ENCODE assay signal across 8 mouse cellular contexts in genomic region chr15:102981379-102982288, GRCm38 (mm10). TPM values are rescaled to one million over a fixed set of nuclear protein-coding genes. Genes with fewer than 3 reads are reported as not detected.
A peak's percentile ranks its signal among the peaks of the same experiment; 100 is the strongest.
DNase-seq lines count a peak whose midpoint lies in the region; ATAC-seq and TF ChIP-seq lines count a peak whose summit lies in the region.

No protein-coding gene starts in this region.

- WGBS in kidney, adult 2 months: 2% methylated on average over 88 of the region's 88 CpGs
- WGBS in embryonic facial prominence, embryonic 11.5 days: under 1% methylated on average over 88 of the region's 88 CpGs
- under 1% methylated on average over 88 of the region's 88 CpGs for WGBS in midbrain, embryonic 12.5 days

- H3K27me3 ChIP-seq in kidney, adult 2 months (replicated peaks; ENCODE audit: control insufficient read depth, insufficient read depth, low read length): no peaks in the 10 kb centered on the region
- H3K27me3 ChIP-seq in embryonic facial prominence, embryonic 11.5 days (ENCODE audit: control insufficient read depth, insufficient read depth, low read length): peaks cover 96% of the 10 kb centered on the region
- H3K27me3 ChIP-seq in midbrain, embryonic 12.5 days: peaks cover 100% of the 10 kb centered on the region

- peak; percentile 72 for DNase-seq in kidney, adult 2 months
- DNase-seq in kidney, adult 11 months: no peak
- peak; percentile 76 for DNase-seq in embryonic facial prominence, embryonic 11.5 days (ENCODE audit: low spot score)
- peak; percentile 88 for DNase-seq in hindlimb bud, embryonic 11.5 days (ENCODE audit: extremely low spot score, low read depth, low spot score)
- DNase-seq in frontal cortex, postnatal 25 days (ENCODE audit: low spot score in 2 of 2): no peak
- no peak for DNase-seq in cerebellum, postnatal 25 days
- DNase-seq in ovary, adult 18-20 months (ENCODE audit: low spot score): no peak

- no peak for TF ChIP-seq CTCF in kidney, adult 2 months (conservative IDR thresholded peaks at IDR 0.05; ENCODE audit: insufficient read depth, insufficient read length, low read depth, low read length)

- H3K4me2 ChIP-seq in embryonic facial prominence, embryonic 11.5 days (ENCODE audit: low read depth, low read length): peak overlapping the region; percentile 17
- H3K4me2 ChIP-seq in midbrain, embryonic 12.5 days (replicated peaks): peak overlapping the region; percentile 46

- peak overlapping the region; percentile 66 for H3K27ac ChIP-seq in kidney, adult 2 months (ENCODE audit: insufficient read depth, low read depth, low read length)
- no peak overlapping the region for H3K27ac ChIP-seq in embryonic facial prominence, embryonic 11.5 days (replicated peaks; ENCODE audit: low read depth, low read length)
- no peak overlapping the region for H3K27ac ChIP-seq in midbrain, embryonic 12.5 days (replicated peaks)

- no peaks in the 10 kb centered on the region for H3K9me3 ChIP-seq in embryonic facial prominence, embryonic 11.5 days (replicated peaks; ENCODE audit: control insufficient read depth, low read length)
- H3K9me3 ChIP-seq in midbrain, embryonic 12.5 days: no peaks in the 10 kb centered on the region

- no peak for ATAC-seq in embryonic facial prominence, embryonic 11.5 days (replicated peaks; ENCODE audit: insufficient number of reproducible peaks, low FRiP score, low TSS enrichment, low read depth)
- ATAC-seq in midbrain, embryonic 12.5 days (ENCODE audit: low FRiP score, low read depth): no peak

- H3K36me3 ChIP-seq in kidney, adult 2 months (ENCODE audit: control insufficient read depth, insufficient read depth, low read length): no peaks in the 10 kb centered on the region
- H3K36me3 ChIP-seq in embryonic facial prominence, embryonic 11.5 days (replicated peaks; ENCODE audit: control insufficient read depth, insufficient read depth, low read depth, low read length): no peaks in the 10 kb centered on the region
- no peaks in the 10 kb centered on the region for H3K36me3 ChIP-seq in midbrain, embryonic 12.5 days

- no peak overlapping the region for H3K9ac ChIP-seq in embryonic facial prominence, embryonic 11.5 days (replicated peaks; ENCODE audit: low read length)
- no peak overlapping the region for H3K9ac ChIP-seq in midbrain, embryonic 12.5 days (replicated peaks)

- TF ChIP-seq POLR2A in kidney, adult 2 months (IDR thresholded peaks at IDR 0.05; ENCODE audit: low read depth, low read length): no peak

- peaks cover 11% of the 10 kb centered on the region for H3K4me1 ChIP-seq in kidney, adult 2 months (ENCODE audit: control insufficient read depth, insufficient read depth, low read length)
- peaks cover 6% of the 10 kb centered on the region for H3K4me1 ChIP-seq in embryonic facial prominence, embryonic 11.5 days (ENCODE audit: control insufficient read depth, insufficient read depth, low read length)
- peaks cover 8% of the 10 kb centered on the region for H3K4me1 ChIP-seq in midbrain, embryonic 12.5 days

- H3K4me3 ChIP-seq in kidney, adult 2 months (ENCODE audit: insufficient read depth, low read depth, low read length): peak overlapping the region; percentile 84
- peak overlapping the region; percentile 16; the same call in 1 of the 2 replicates for H3K4me3 ChIP-seq in embryonic facial prominence, embryonic 11.5 days (ENCODE audit: low read depth, low read length)
- peak overlapping the region; percentile 31 for H3K4me3 ChIP-seq in midbrain, embryonic 12.5 days

RNA-seq across cellular contexts. Expression of gene Hoxc9, which starts 5.4 kb away (rescaled TPM):
- 5.5 and 7.3 TPM in 2 replicates for polyA plus RNA-seq in kidney, adult 2 months (2012; rRNA removed)
- not detected in 2 replicates for polyA plus RNA-seq in embryonic facial prominence, embryonic 11.5 days (2014; fragmentation: Nextera tagmentation; extraction: Ambion mirVana)
- polyA plus RNA-seq in midbrain, embryonic 12.5 days (2016; fragmentation: Nextera tagmentation; extraction: Ambion mirVana): not detected in 2 replicates

RNA-seq across cellular contexts. Expression of gene Hoxc8, which starts 8.8 kb away (rescaled TPM):
- 3.4 and 4.0 TPM in 2 replicates for polyA plus RNA-seq in kidney, adult 2 months (2012; rRNA removed)
- not detected in 2 replicates for polyA plus RNA-seq in embryonic facial prominence, embryonic 11.5 days (2014; fragmentation: Nextera tagmentation; extraction: Ambion mirVana)
- polyA plus RNA-seq in midbrain, embryonic 12.5 days (2016; fragmentation: Nextera tagmentation; extraction: Ambion mirVana): not detected in 2 replicates

RNA-seq across cellular contexts. Expression of gene Hoxc5, which starts 14.4 kb away (rescaled TPM):
- polyA plus RNA-seq in kidney, adult 2 months (2012; rRNA removed): 4.0 and 4.1 TPM in 2 replicates
- polyA plus RNA-seq in embryonic facial prominence, embryonic 11.5 days (2014; fragmentation: Nextera tagmentation; extraction: Ambion mirVana): 0.53 and 1.0 TPM in 2 replicates
- polyA plus RNA-seq in midbrain, embryonic 12.5 days (2016; fragmentation: Nextera tagmentation; extraction: Ambion mirVana): 0.26 TPM in 1 of 2 replicates, not detected in the other

RNA-seq across cellular contexts. Expression of gene Hoxc10, which starts 15.0 kb away (rescaled TPM):
- 16.4 and 16.7 TPM in 2 replicates for polyA plus RNA-seq in kidney, adult 2 months (2012; rRNA removed)
- not detected in 2 replicates for polyA plus RNA-seq in embryonic facial prominence, embryonic 11.5 days (2014; fragmentation: Nextera tagmentation; extraction: Ambion mirVana)
- not detected in 2 replicates for polyA plus RNA-seq in midbrain, embryonic 12.5 days (2016; fragmentation: Nextera tagmentation; extraction: Ambion mirVana)

RNA-seq across cellular contexts. Expression of gene Hoxc6, which starts 16.4 kb away (rescaled TPM):
- polyA plus RNA-seq in kidney, adult 2 months (2012; rRNA removed): 24.7 and 25.4 TPM in 2 replicates
- polyA plus RNA-seq in embryonic facial prominence, embryonic 11.5 days (2014; fragmentation: Nextera tagmentation; extraction: Ambion mirVana): 0.17 and 0.43 TPM in 2 replicates
- not detected in 2 replicates for polyA plus RNA-seq in midbrain, embryonic 12.5 days (2016; fragmentation: Nextera tagmentation; extraction: Ambion mirVana)

Comparison
In these comparisons a context has a peak if more than half of its experiments do, and no peak if none do; other contexts are left out.
1. DNase-seq: peak in kidney, adult 2 months (single experiment), embryonic facial prominence, embryonic 11.5 days (single experiment) and hindlimb bud, embryonic 11.5 days (single experiment); none in kidney, adult 11 months (single experiment), frontal cortex, postnatal 25 days (0 of 2), cerebellum, postnatal 25 days (0 of 2) and ovary, adult 18-20 months (single experiment).
2. H3K4me3 ChIP-seq: peak in every context shown above with its lines; median percentile 84 in kidney, adult 2 months; 31 in midbrain, embryonic 12.5 days; 16 in embryonic facial prominence, embryonic 11.5 days.